Mouse (Mus musculus): Measurements from ENCODE around the gene Adamts12. TPM values are rescaled to one million over a fixed set of nuclear protein-coding genes. Genes with fewer than 3 reads are reported as not detected.

Gene Adamts12
- polyA plus RNA-seq, 1 experiment from 2014 or later = 3.1 TPM

DNA sequence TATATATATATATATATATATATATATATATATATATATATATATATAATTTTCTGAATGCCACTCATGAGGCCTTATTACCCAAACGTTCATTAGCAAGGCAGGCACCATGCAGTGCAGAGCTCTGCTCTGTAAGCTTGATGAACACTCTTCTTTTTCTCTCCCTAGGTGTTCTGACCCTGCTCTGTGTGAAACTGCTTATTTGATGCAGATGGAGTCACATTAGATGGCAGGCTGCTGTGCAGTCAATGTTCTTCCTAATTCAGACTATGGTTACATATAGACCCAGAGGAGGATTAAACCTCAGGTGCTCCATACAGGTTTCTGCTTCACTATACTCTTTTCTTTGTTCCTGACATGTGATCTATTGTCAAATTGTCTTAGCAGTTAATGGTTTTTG is 57.1 kb downstream of the Adamts12 start:
- 41% methylated on average over 1 of the region's 1 CpGs for WGBS
- peak; percentile 63; the same call in 1 of the 2 replicates for ATAC-seq (ENCODE audit: low FRiP score)
- no peak overlapping the region for H3K9ac ChIP-seq
- DNase-seq (ENCODE audit: low spot score) = no peak
- H3K27me3 ChIP-seq (ENCODE audit: control insufficient read depth, insufficient read depth, low read length) = no peaks in the 10 kb centered on the region
- H3K36me3 ChIP-seq (replicated peaks; ENCODE audit: control insufficient read depth, insufficient read depth) = no peaks in the 10 kb centered on the region
- H3K4me2 ChIP-seq (replicated peaks) = no peak overlapping the region
- H3K9me3 ChIP-seq (ENCODE audit: control insufficient read depth, low read length) = no peaks in the 10 kb centered on the region
- no peak overlapping the region; the same call in 1 of the 2 replicates for H3K27ac ChIP-seq
- H3K4me1 ChIP-seq (replicated peaks; ENCODE audit: control insufficient read depth, insufficient read depth, low read length) = no peaks in the 10 kb centered on the region
- no peak overlapping the region for H3K4me3 ChIP-seq (replicated peaks; ENCODE audit: low read length)

DNA sequence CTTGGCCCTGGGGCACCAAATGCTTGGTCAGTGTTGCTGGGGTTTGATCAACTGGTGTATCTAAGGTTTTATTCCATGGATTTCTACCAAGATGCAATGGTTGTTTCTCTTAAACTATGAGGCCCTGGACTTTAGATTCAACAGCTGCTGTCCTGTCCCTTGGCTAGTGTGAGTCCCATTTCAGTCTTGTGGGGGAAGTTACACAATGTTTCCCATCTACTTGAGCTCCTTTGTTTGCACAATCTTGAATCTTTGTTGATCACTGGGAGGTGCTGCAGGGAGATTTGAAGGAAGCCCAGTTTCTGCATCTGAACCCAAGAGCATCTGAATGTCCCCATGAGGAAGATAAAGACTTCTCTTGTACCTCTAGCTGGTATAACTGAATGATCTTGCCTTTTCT is 60.8 kb downstream of the Adamts12 start:
- no peak for ATAC-seq (ENCODE audit: low FRiP score)
- Histone ChIP-seq H3K36me3 (replicated peaks; ENCODE audit: control insufficient read depth, insufficient read depth) (no peaks in the 10 kb centered on the region), H3K27ac (no peak overlapping the region), H3K27me3 (ENCODE audit: control insufficient read depth, insufficient read depth, low read length) (no peaks in the 10 kb centered on the region), H3K9ac (no peak overlapping the region), H3K9me3 (ENCODE audit: control insufficient read depth, low read length) (no peaks in the 10 kb centered on the region), H3K4me1 (replicated peaks; ENCODE audit: control insufficient read depth, insufficient read depth, low read length) (no peaks in the 10 kb centered on the region), H3K4me2 (replicated peaks) (no peak overlapping the region), H3K4me3 (replicated peaks; ENCODE audit: low read length) (no peak overlapping the region)
- no peak for DNase-seq (ENCODE audit: low spot score)

GRCm38 (mm10) chr15:11128457-11128856 is 63.9 kb downstream of the Adamts12 start:
- Histone ChIP-seq H3K27ac (no peak overlapping the region), H3K4me1 (replicated peaks; ENCODE audit: control insufficient read depth, insufficient read depth, low read length) (no peaks in the 10 kb centered on the region), H3K9ac (no peak overlapping the region), H3K36me3 (replicated peaks; ENCODE audit: control insufficient read depth, insufficient read depth) (no peaks in the 10 kb centered on the region), H3K27me3 (ENCODE audit: control insufficient read depth, insufficient read depth, low read length) (no peaks in the 10 kb centered on the region), H3K4me2 (replicated peaks) (no peak overlapping the region), H3K9me3 (ENCODE audit: control insufficient read depth, low read length) (no peaks in the 10 kb centered on the region), H3K4me3 (replicated peaks; ENCODE audit: low read length) (no peak overlapping the region)
- DNase-seq (ENCODE audit: low spot score) = no peak
- ATAC-seq (ENCODE audit: low FRiP score) = no peak
- WGBS = 76% methylated on average over 6 of the region's 6 CpGs

DNA sequence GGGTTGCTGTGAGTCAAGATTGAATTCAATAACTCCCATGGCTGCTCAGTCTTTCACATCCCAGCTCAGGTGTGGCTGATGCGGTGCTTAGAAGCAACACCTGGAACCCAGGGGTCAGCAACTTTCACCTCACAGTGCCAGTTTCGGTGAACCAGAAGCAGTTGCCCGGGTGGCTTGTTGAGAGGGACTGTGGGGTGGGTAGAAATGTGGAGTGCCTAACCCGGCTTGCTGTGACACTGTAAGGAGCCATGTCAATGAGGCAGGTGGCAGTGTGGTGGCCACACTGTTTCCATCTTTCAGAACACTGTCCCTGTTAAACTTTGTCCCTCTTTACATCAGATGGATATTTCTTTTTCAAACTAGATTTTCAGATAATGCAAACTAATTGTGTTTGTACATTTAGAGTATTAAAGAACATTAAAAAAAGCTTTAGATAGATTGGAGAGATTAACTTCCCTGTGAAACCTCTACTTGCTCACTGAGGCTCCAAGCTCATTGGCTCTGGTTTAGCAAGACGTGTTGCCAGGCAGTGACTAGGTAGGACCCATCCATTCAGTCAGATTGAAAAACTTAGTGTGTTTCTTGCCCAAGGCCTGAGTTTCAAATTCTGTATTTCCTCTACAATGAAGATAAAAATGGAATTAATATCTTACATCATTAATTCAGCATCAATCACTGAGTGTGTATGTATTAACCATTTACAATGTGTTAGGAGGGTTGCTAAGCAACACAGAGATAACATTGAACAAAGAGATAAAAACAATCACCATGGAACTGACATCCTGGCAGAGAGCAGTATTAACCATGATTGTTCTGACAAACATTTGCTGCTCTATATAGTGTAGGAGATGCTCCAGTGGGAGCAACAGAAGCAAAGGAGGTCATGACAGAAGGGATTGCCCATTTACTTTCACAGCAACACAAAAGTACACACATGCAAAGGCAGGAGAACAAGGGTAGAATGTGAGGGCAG is 68.3 kb downstream of the Adamts12 start:
- H3K9ac ChIP-seq = no peak overlapping the region
- no peak overlapping the region for H3K4me3 ChIP-seq (replicated peaks; ENCODE audit: low read length)
- 0 out of 2 replicates have a peak, but pooled peaks have one; percentile 24 for ATAC-seq (ENCODE audit: low FRiP score)
- no peaks in the 10 kb centered on the region for H3K27me3 ChIP-seq (ENCODE audit: control insufficient read depth, insufficient read depth, low read length)
- no peak overlapping the region for H3K4me2 ChIP-seq (replicated peaks)
- no peaks in the 10 kb centered on the region for H3K4me1 ChIP-seq (replicated peaks; ENCODE audit: control insufficient read depth, insufficient read depth, low read length)
- no peak for DNase-seq (ENCODE audit: low spot score)
- 86% methylated on average over 5 of the region's 5 CpGs for WGBS
- H3K36me3 ChIP-seq (replicated peaks; ENCODE audit: control insufficient read depth, insufficient read depth) = no peaks in the 10 kb centered on the region
- no peak overlapping the region for H3K27ac ChIP-seq
- no peaks in the 10 kb centered on the region for H3K9me3 ChIP-seq (ENCODE audit: control insufficient read depth, low read length)

GRCm38 (mm10) chr15:11145581-11145980 is 81.0 kb downstream of the Adamts12 start:
- Histone ChIP-seq H3K27ac (no peak overlapping the region), H3K9ac (no peak overlapping the region), H3K9me3 (ENCODE audit: control insufficient read depth, low read length) (no peaks in the 10 kb centered on the region), H3K4me1 (replicated peaks; ENCODE audit: control insufficient read depth, insufficient read depth, low read length) (no peaks in the 10 kb centered on the region), H3K4me3 (replicated peaks; ENCODE audit: low read length) (no peak overlapping the region), H3K4me2 (replicated peaks) (no peak overlapping the region), H3K27me3 (ENCODE audit: control insufficient read depth, insufficient read depth, low read length) (no peaks in the 10 kb centered on the region), H3K36me3 (replicated peaks; ENCODE audit: control insufficient read depth, insufficient read depth) (no peaks in the 10 kb centered on the region)
- DNase-seq (ENCODE audit: low spot score) (no peak), ATAC-seq (ENCODE audit: low FRiP score) (no peak)
- WGBS = 76% methylated on average over 3 of the region's 3 CpGs

- Histone ChIP-seq H3K4me1 (replicated peaks; ENCODE audit: control insufficient read depth, insufficient read depth, low read length) (no peaks in the 10 kb centered on the region), H3K9ac (no peak overlapping the region), H3K27me3 (ENCODE audit: control insufficient read depth, insufficient read depth, low read length) (no peaks in the 10 kb centered on the region), H3K27ac (no peak overlapping the region), H3K4me2 (replicated peaks) (no peak overlapping the region), H3K4me3 (replicated peaks; ENCODE audit: low read length) (no peak overlapping the region), H3K9me3 (ENCODE audit: control insufficient read depth, low read length) (no peaks in the 10 kb centered on the region), H3K36me3 (replicated peaks; ENCODE audit: control insufficient read depth, insufficient read depth) (no peaks in the 10 kb centered on the region)
- DNase-seq (ENCODE audit: low spot score) = no peak
- WGBS = 78% methylated on average over 6 of the region's 6 CpGs
- ATAC-seq (ENCODE audit: low FRiP score) = no peak
These were observed 94.8 kb downstream of the Adamts12 start for GRCm38 (mm10) chr15:11159386-11159785.

DNA sequence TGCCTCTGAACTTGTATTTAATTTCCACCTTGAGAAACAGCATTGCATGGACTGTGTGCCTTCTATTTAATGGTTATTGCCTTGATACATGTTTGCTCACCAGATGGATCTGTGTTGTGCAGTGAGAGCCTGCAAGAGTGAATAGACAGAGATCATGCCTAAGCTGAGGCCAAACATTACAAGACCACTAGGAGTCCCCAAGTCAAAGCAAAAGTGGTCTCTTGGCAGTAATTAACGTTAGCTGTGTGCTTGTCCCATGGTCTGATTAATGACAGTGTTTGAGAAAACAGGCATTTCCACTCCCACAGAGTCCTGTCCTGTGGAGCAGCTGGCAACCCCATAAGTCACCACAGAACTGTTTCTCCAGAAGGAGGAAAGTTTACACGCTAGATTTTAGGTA is 96.2 kb downstream of the Adamts12 start:
- no peaks in the 10 kb centered on the region for H3K27me3 ChIP-seq (ENCODE audit: control insufficient read depth, insufficient read depth, low read length)
- no peak overlapping the region for H3K4me3 ChIP-seq (replicated peaks; ENCODE audit: low read length)
- DNase-seq (ENCODE audit: low spot score) = no peak
- no peak overlapping the region for H3K4me2 ChIP-seq (replicated peaks)
- H3K9ac ChIP-seq = no peak overlapping the region
- WGBS = 38% methylated on average over 2 of the region's 2 CpGs
- no peak overlapping the region for H3K27ac ChIP-seq
- H3K4me1 ChIP-seq (replicated peaks; ENCODE audit: control insufficient read depth, insufficient read depth, low read length) = no peaks in the 10 kb centered on the region
- ATAC-seq (ENCODE audit: low FRiP score) = peak; percentile 59; the same call in 1 of the 2 replicates
- H3K9me3 ChIP-seq (ENCODE audit: control insufficient read depth, low read length) = no peaks in the 10 kb centered on the region
- no peaks in the 10 kb centered on the region for H3K36me3 ChIP-seq (replicated peaks; ENCODE audit: control insufficient read depth, insufficient read depth)

DNA sequence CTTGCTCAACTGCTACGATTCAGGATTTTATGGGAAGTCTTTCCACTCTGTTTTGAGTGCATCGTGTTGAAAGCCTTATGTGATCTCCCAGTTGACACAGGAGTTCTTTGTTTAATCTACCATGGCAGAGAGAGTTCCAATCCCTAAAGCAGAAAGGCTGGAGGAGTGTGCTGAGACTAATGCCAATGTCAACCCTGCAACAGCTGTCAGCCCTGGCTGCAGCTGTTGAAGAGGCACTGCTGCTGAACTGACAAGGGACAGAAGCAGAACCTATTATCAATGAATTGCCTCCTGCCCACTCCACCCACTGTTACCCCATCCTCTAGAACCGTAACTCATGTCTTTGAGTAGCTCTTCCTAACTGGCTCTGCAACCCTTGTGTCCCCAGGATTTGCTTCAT is 101.3 kb downstream of the Adamts12 start:
- Histone ChIP-seq H3K4me2 (replicated peaks) (no peak overlapping the region), H3K27me3 (ENCODE audit: control insufficient read depth, insufficient read depth, low read length) (no peaks in the 10 kb centered on the region), H3K4me3 (replicated peaks; ENCODE audit: low read length) (no peak overlapping the region), H3K9ac (no peak overlapping the region), H3K9me3 (ENCODE audit: control insufficient read depth, low read length) (no peaks in the 10 kb centered on the region), H3K4me1 (replicated peaks; ENCODE audit: control insufficient read depth, insufficient read depth, low read length) (no peaks in the 10 kb centered on the region), H3K27ac (no peak overlapping the region), H3K36me3 (replicated peaks; ENCODE audit: control insufficient read depth, insufficient read depth) (no peaks in the 10 kb centered on the region)
- DNase-seq (ENCODE audit: low spot score) = no peak
- WGBS = 46% methylated on average over 3 of the region's 3 CpGs
- 0 out of 2 replicates have a peak, but pooled peaks have one; percentile 40 for ATAC-seq (ENCODE audit: low FRiP score)

DNA sequence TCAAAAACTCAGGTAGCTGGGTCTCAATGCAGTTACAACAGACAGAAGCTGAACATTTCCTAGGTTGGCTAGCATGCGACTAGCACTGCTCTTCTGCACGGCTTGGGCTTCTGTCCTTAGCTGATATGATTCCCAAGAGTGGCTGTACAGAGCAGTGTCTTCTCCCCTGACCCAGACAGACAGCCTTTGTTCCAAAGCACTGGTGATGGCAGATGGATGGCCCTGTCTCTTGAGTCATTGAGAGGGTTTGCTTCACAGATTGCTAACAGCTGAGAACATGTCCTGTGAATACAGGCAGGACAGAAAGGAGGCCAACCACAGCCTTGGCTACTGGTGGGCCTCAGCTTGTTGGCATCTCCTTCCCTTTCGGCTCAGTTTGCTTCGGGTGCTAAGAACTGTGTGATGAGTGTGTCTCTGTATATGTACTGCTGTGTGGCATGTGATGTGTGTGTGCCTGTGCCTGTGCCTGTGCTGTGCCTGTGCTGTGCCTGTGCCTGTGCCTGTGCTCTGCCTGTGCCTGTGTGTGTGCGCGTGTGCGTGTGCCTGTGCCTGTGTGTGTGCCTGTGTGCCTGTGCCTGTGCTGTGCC is 109.4 kb downstream of the Adamts12 start:
- Histone ChIP-seq H3K36me3 (replicated peaks; ENCODE audit: control insufficient read depth, insufficient read depth) (no peaks in the 10 kb centered on the region), H3K4me1 (replicated peaks; ENCODE audit: control insufficient read depth, insufficient read depth, low read length) (no peaks in the 10 kb centered on the region), H3K27me3 (ENCODE audit: control insufficient read depth, insufficient read depth, low read length) (no peaks in the 10 kb centered on the region), H3K4me2 (replicated peaks) (no peak overlapping the region), H3K9me3 (ENCODE audit: control insufficient read depth, low read length) (no peaks in the 10 kb centered on the region), H3K9ac (no peak overlapping the region), H3K4me3 (replicated peaks; ENCODE audit: low read length) (no peak overlapping the region), H3K27ac (no peak overlapping the region)
- no peak for DNase-seq (ENCODE audit: low spot score)
- ATAC-seq (ENCODE audit: low FRiP score) = no peak
- 83% methylated on average over 7 of the region's 7 CpGs for WGBS

Measured in hindbrain, embryonic 14.5 days (tissue).